Mouse (Mus musculus): ENCODE data around the gene Tenm4. TPM values are rescaled to one million over a fixed set of nuclear protein-coding genes. Genes with fewer than 3 reads are reported as not detected.

Gene Tenm4
- total and polyA plus RNA-seq, 2 experiments = 0.09 to 0.11 TPM

DNA sequence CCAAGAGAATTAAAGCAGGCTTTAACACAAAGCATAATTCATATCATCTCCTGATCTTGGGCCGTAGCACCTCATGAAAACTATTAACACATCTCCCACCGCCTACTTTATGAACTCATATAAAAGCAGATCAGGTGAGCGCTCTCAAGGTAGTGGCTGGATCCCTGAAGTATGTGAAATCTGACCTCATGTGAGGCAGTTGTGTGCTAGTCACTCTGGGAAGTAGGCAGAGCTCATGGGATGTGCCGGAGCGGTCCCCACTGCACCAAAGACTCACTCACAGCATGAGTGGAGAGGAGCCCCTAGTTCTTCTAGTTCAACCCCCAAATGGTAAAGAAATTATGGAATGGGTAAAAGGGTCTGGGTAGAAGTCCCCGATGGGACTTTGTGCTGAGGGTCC lies 496.6 kb downstream of the Tenm4 start:
- Histone ChIP-seq H3K9ac (ENCODE audit: low read depth, low read length) (no peak overlapping the region), H3K79me2 (ENCODE audit: control insufficient read depth, insufficient read depth, low read length) (no peaks in the 10 kb centered on the region), H3K36me3 (ENCODE audit: control insufficient read depth, insufficient read depth, low read length) (no peaks in the 10 kb centered on the region), H3K4me3 (ENCODE audit: insufficient read depth, low read depth, low read length) (no peak overlapping the region), H3K27me3 (ENCODE audit: control insufficient read depth, insufficient read depth, low read length) (no peaks in the 10 kb centered on the region), H3K4me1 (ENCODE audit: control insufficient read depth, insufficient read depth, low read length) (no peaks in the 10 kb centered on the region), H3K27ac (replicated peaks; ENCODE audit: insufficient read depth, low read depth, low read length) (no peak overlapping the region)
- no peak for DNase-seq (ENCODE audit: extremely low read depth, low read depth, low spot score)
- WGBS = 92% methylated on average over 6 of the region's 6 CpGs
- TF ChIP-seq POLR2A (IDR thresholded peaks at IDR 0.05; ENCODE audit: extremely low read depth, insufficient read depth, low read length) (no peak), CTCF (IDR thresholded peaks at IDR 0.05; ENCODE audit: low read depth, low read length) (no peak)

- H3K27ac ChIP-seq (replicated peaks; ENCODE audit: insufficient read depth, low read depth, low read length) = no peak overlapping the region
- 94% methylated on average over 3 of the region's 3 CpGs for WGBS
These were observed 499.0 kb downstream of the Tenm4 start for GRCm38 (mm10) chr7:96670095-96670494.

GRCm38 (mm10) chr7:96672322-96672914 lies 501.4 kb downstream of the Tenm4 start:
- TF ChIP-seq CTCF (IDR thresholded peaks at IDR 0.05; ENCODE audit: low read depth, low read length) (no peak), POLR2A (IDR thresholded peaks at IDR 0.05; ENCODE audit: extremely low read depth, insufficient read depth, low read length) (no peak)
- 55% methylated on average over 6 of the region's 6 CpGs for WGBS

More at GRCm38 (mm10) chr7:96670095-96670494, 499.0 kb downstream of the Tenm4 start:
- Histone ChIP-seq H3K27me3 (ENCODE audit: control insufficient read depth, insufficient read depth, low read length) (no peaks in the 10 kb centered on the region), H3K9ac (ENCODE audit: low read depth, low read length) (no peak overlapping the region), H3K4me3 (ENCODE audit: insufficient read depth, low read depth, low read length) (no peak overlapping the region), H3K79me2 (ENCODE audit: control insufficient read depth, insufficient read depth, low read length) (no peaks in the 10 kb centered on the region), H3K36me3 (ENCODE audit: control insufficient read depth, insufficient read depth, low read length) (no peaks in the 10 kb centered on the region), H3K4me1 (ENCODE audit: control insufficient read depth, insufficient read depth, low read length) (no peaks in the 10 kb centered on the region)
- TF ChIP-seq CTCF (IDR thresholded peaks at IDR 0.05; ENCODE audit: low read depth, low read length) (no peak), POLR2A (IDR thresholded peaks at IDR 0.05; ENCODE audit: extremely low read depth, insufficient read depth, low read length) (no peak)
- no peak for DNase-seq (ENCODE audit: extremely low read depth, low read depth, low spot score)

GRCm38 (mm10) chr7:96677082-96677481 lies 506.0 kb downstream of the Tenm4 start:
- TF ChIP-seq POLR2A (IDR thresholded peaks at IDR 0.05; ENCODE audit: extremely low read depth, insufficient read depth, low read length) (no peak), CTCF (IDR thresholded peaks at IDR 0.05; ENCODE audit: low read depth, low read length) (no peak)
- no peaks in the 10 kb centered on the region for H3K27me3 ChIP-seq (ENCODE audit: control insufficient read depth, insufficient read depth, low read length)
- H3K4me3 ChIP-seq (ENCODE audit: insufficient read depth, low read depth, low read length) = no peak overlapping the region
- H3K79me2 ChIP-seq (ENCODE audit: control insufficient read depth, insufficient read depth, low read length) = no peaks in the 10 kb centered on the region
- no peaks in the 10 kb centered on the region for H3K4me1 ChIP-seq (ENCODE audit: control insufficient read depth, insufficient read depth, low read length)
- no peaks in the 10 kb centered on the region for H3K36me3 ChIP-seq (ENCODE audit: control insufficient read depth, insufficient read depth, low read length)
- H3K27ac ChIP-seq (replicated peaks; ENCODE audit: insufficient read depth, low read depth, low read length) = no peak overlapping the region
- DNase-seq (ENCODE audit: extremely low read depth, low read depth, low spot score) = no peak
- WGBS = 81% methylated on average over 2 of the region's 2 CpGs
- no peak overlapping the region for H3K9ac ChIP-seq (ENCODE audit: low read depth, low read length)

More at GRCm38 (mm10) chr7:96672322-96672914, 501.4 kb downstream of the Tenm4 start:
- H3K79me2 ChIP-seq (ENCODE audit: control insufficient read depth, insufficient read depth, low read length) = no peaks in the 10 kb centered on the region
- no peak overlapping the region for H3K9ac ChIP-seq (ENCODE audit: low read depth, low read length)
- no peaks in the 10 kb centered on the region for H3K4me1 ChIP-seq (ENCODE audit: control insufficient read depth, insufficient read depth, low read length)
- H3K36me3 ChIP-seq (ENCODE audit: control insufficient read depth, insufficient read depth, low read length) = no peaks in the 10 kb centered on the region
- DNase-seq (ENCODE audit: extremely low read depth, low read depth, low spot score) = no peak
- H3K27me3 ChIP-seq (ENCODE audit: control insufficient read depth, insufficient read depth, low read length) = no peaks in the 10 kb centered on the region
- H3K4me3 ChIP-seq (ENCODE audit: insufficient read depth, low read depth, low read length) = no peak overlapping the region
- no peak overlapping the region for H3K27ac ChIP-seq (replicated peaks; ENCODE audit: insufficient read depth, low read depth, low read length)

GRCm38 (mm10) chr7:96678236-96678635 lies 507.2 kb downstream of the Tenm4 start:
- Histone ChIP-seq H3K4me1 (ENCODE audit: control insufficient read depth, insufficient read depth, low read length) (no peaks in the 10 kb centered on the region), H3K27ac (replicated peaks; ENCODE audit: insufficient read depth, low read depth, low read length) (no peak overlapping the region), H3K27me3 (ENCODE audit: control insufficient read depth, insufficient read depth, low read length) (0 out of 2 replicates have a peak, but pooled peaks cover 2% of the 10 kb centered on the region), H3K36me3 (ENCODE audit: control insufficient read depth, insufficient read depth, low read length) (no peaks in the 10 kb centered on the region), H3K79me2 (ENCODE audit: control insufficient read depth, insufficient read depth, low read length) (no peaks in the 10 kb centered on the region), H3K9ac (ENCODE audit: low read depth, low read length) (no peak overlapping the region), H3K4me3 (ENCODE audit: insufficient read depth, low read depth, low read length) (no peak overlapping the region)
- DNase-seq (ENCODE audit: extremely low read depth, low read depth, low spot score) = no peak
- 91% methylated on average over 4 of the region's 4 CpGs for WGBS
- TF ChIP-seq POLR2A (IDR thresholded peaks at IDR 0.05; ENCODE audit: extremely low read depth, insufficient read depth, low read length) = no peak
- TF ChIP-seq CTCF (IDR thresholded peaks at IDR 0.05; ENCODE audit: low read depth, low read length) = no peak

- DNase-seq (ENCODE audit: extremely low read depth, low read depth, low spot score) = no peak
- no peaks in the 10 kb centered on the region for H3K79me2 ChIP-seq (ENCODE audit: control insufficient read depth, insufficient read depth, low read length)
- no peak overlapping the region for H3K9ac ChIP-seq (ENCODE audit: low read depth, low read length)
- H3K36me3 ChIP-seq (ENCODE audit: control insufficient read depth, insufficient read depth, low read length) = no peaks in the 10 kb centered on the region
- no peaks in the 10 kb centered on the region for H3K4me1 ChIP-seq (ENCODE audit: control insufficient read depth, insufficient read depth, low read length)
- no peak overlapping the region for H3K4me3 ChIP-seq (ENCODE audit: insufficient read depth, low read depth, low read length)
- no peak for TF ChIP-seq CTCF (IDR thresholded peaks at IDR 0.05; ENCODE audit: low read depth, low read length)
- TF ChIP-seq POLR2A (IDR thresholded peaks at IDR 0.05; ENCODE audit: extremely low read depth, insufficient read depth, low read length) = no peak
- H3K27me3 ChIP-seq (ENCODE audit: control insufficient read depth, insufficient read depth, low read length) = 0 out of 2 replicates have a peak, but pooled peaks cover 2% of the 10 kb centered on the region
- 81% methylated on average over 1 of the region's 1 CpGs for whole genome bisulfite sequencing
- H3K27ac ChIP-seq (replicated peaks; ENCODE audit: insufficient read depth, low read depth, low read length) = no peak overlapping the region
These were observed 508.7 kb downstream of the Tenm4 start for GRCm38 (mm10) chr7:96679746-96680145.

Measured in liver, adult 2 months (tissue).